Mouse (Mus musculus) forebrain, postnatal 0 days (tissue): ENCODE measurements around the gene Txnip. TPM values are rescaled to one million over a fixed set of nuclear protein-coding genes. Genes with fewer than 3 reads are reported as not detected.
"Not testable (repeated sequence)": the region's sequence is repeated elsewhere in the genome, so short reads cannot be mapped to it uniquely, and the experiment has no call there.

Experiments used
- ATAC-seq: fragments of 200-750 bp; cut with Nextera tagmentation; 2 replicates; pipeline ENCODE4 v1.8.0; 2017; ENCODE audit warnings: mild to moderate bottlenecking, moderate library complexity
- DNase-seq: peaks from one replicate; pipeline ENCODE4 v3.0.0-alpha.2; 2015
- H3K27ac ChIP-seq: fragments of 300-500 bp; sonication (generic); 2 replicates; pipeline ENCODE4 v1.5.1; 2014; ENCODE audit warnings: low read depth, mild to moderate bottlenecking, antibody characterized with exemption, low read length, moderate library complexity, mixed read lengths
- H3K27me3 ChIP-seq: fragments of 300-500 bp; sonication (generic); 2 replicates; pipeline ENCODE4 v1.6.1; 2014; ENCODE audit warnings: mild to moderate bottlenecking, low read length, mixed read lengths; ENCODE audit not compliant: insufficient read depth
- H3K36me3 ChIP-seq: fragments of 300-500 bp; sonication (generic); 2 replicates; pipeline ENCODE4 v1.6.1; 2014; ENCODE audit warnings: mild to moderate bottlenecking, moderate library complexity; ENCODE audit not compliant: insufficient read depth
- H3K4me1 ChIP-seq: fragments of 300-500 bp; sonication (generic); 2 replicates; pipeline ENCODE4 v1.6.1; 2014; ENCODE audit warnings: antibody characterized with exemption; ENCODE audit not compliant: insufficient read depth
- H3K4me2 ChIP-seq: fragments of 300-500 bp; sonication (generic); 2 replicates; pipeline ENCODE4 v1.6.1; 2014; ENCODE audit warnings: low read depth, mild to moderate bottlenecking, moderate library complexity
- H3K4me3 ChIP-seq: fragments of 300-500 bp; sonication (generic); 2 replicates; pipeline ENCODE4 v1.5.1; 2014; ENCODE audit warnings: low read depth, low read length, mixed read lengths
- H3K9ac ChIP-seq: fragments of 300-500 bp; sonication (generic); 2 replicates; pipeline ENCODE4 v1.6.1; 2014; ENCODE audit warnings: mild to moderate bottlenecking
- H3K9me3 ChIP-seq: fragments of 300-500 bp; sonication (generic); 2 replicates; pipeline ENCODE4 v1.6.1; 2016; ENCODE audit warnings: low read length
- CTCF ChIP-seq: sonication (generic); IDR thresholded peaks from 2 replicates; pipeline ENCODE4 v1.5.1; 2016; ENCODE audit warnings: antibody characterized with exemption, control low read depth, low read depth
- WGBS: fragments of 180-500 bp; shearing (Covaris S2); extraction: QIAGEN DNeasy Blood & Tissue Kit; methylation state at CpG from one replicate; pipeline ENCODE4 v1.1.7; 2014; 5-methylcytosine and 5-hydroxymethylcytosine counted together
- polyA plus RNA-seq: library from polyadenylated mRNA; unstranded; fragments of >200 nt; fragmentation: Nextera tagmentation; extraction: Ambion mirVana; gene quantifications from 2 replicates; pipeline ENCODE4 v1.2.1, GENCODE M21; 2015
- total RNA-seq: library from RNA; depleted of rRNA; stranded (reverse); fragments of >200 nt; gene quantifications from 2 replicates; pipeline ENCODE4 v1.2.3, GENCODE M21; 2014; rRNA removed

Gene Txnip
- total and polyA plus RNA-seq, 2 experiments from 2014 or later, result 116 to 176 TPM

- Histone ChIP-seq H3K4me1 (peaks cover 29% of the 10 kb centered on the region), H3K27me3 (no peaks in the 10 kb centered on the region), H3K9ac (peak overlapping the region; percentile 81), H3K27ac (peak overlapping the region; percentile 92), H3K9me3 (no peaks in the 10 kb centered on the region), H3K4me3 (peak overlapping the region; percentile 81), H3K36me3 (peaks cover 3% of the 10 kb centered on the region; the same call in 1 of the 2 replicates), H3K4me2 (peak overlapping the region; percentile 70)
- DNase-seq (peak; percentile 55), ATAC-seq (no peak)
- no peak for TF ChIP-seq CTCF
- 5% methylated on average over 10 of the region's 10 CpGs for WGBS
Observed at GRCm38 (mm10) chr3:96601941-96602703, 44.4 kb downstream of the Txnip start.

GRCm38 (mm10) chr3:96602704-96603084, 44.9 kb downstream of the Txnip start:
- H3K4me3 ChIP-seq, result peak overlapping the region; percentile 81
- 28% methylated on average over 5 of the region's 5 CpGs for WGBS
- H3K4me1 ChIP-seq, result peaks cover 28% of the 10 kb centered on the region
- no peak for DNase-seq
- no peak for TF ChIP-seq CTCF
- ATAC-seq, result no peak
- H3K9ac ChIP-seq, result peak overlapping the region; percentile 81
- H3K4me2 ChIP-seq, result peak overlapping the region; percentile 70
- H3K27ac ChIP-seq, result peak overlapping the region; percentile 92; the same call in 1 of the 2 replicates
- H3K36me3 ChIP-seq, result peaks cover 3% of the 10 kb centered on the region; the same call in 1 of the 2 replicates
- H3K9me3 ChIP-seq, result no peaks in the 10 kb centered on the region
- H3K27me3 ChIP-seq, result no peaks in the 10 kb centered on the region

GRCm38 (mm10) chr3:96603311-96603710, 45.6 kb downstream of the Txnip start:
- no peaks in the 10 kb centered on the region for H3K27me3 ChIP-seq
- peaks cover 23% of the 10 kb centered on the region for H3K4me1 ChIP-seq
- 26% methylated on average over 5 of the region's 5 CpGs for WGBS
- TF ChIP-seq CTCF, result no peak
- H3K4me2 ChIP-seq, result peak overlapping the region; percentile 70
- no peak for ATAC-seq
- no peaks in the 10 kb centered on the region for H3K9me3 ChIP-seq
- peak overlapping the region; percentile 81 for H3K9ac ChIP-seq
- no peak overlapping the region for H3K27ac ChIP-seq
- H3K4me3 ChIP-seq, result peak overlapping the region; percentile 81
- peak; percentile 42 for DNase-seq
- peaks cover 3% of the 10 kb centered on the region; the same call in 1 of the 2 replicates for H3K36me3 ChIP-seq

- DNase-seq, H3K36me3 ChIP-seq, H3K9me3 ChIP-seq, H3K27ac ChIP-seq, H3K4me3 ChIP-seq, ATAC-seq, H3K27me3 ChIP-seq, H3K9ac ChIP-seq, H3K4me2 ChIP-seq: not testable (repeated sequence)
- WGBS, result 87% methylated on average over 4 of the region's 4 CpGs
- peaks cover 16% of the 10 kb centered on the region for H3K4me1 ChIP-seq
Observed at GRCm38 (mm10) chr3:96606007-96606406, 48.2 kb downstream of the Txnip start.

GRCm38 (mm10) chr3:96606618-96607017, 48.9 kb downstream of the Txnip start:
- no peak for ATAC-seq
- 88% methylated on average over 4 of the region's 4 CpGs for WGBS

More at GRCm38 (mm10) chr3:96606618-96607017, 48.9 kb downstream of the Txnip start:
- TF ChIP-seq CTCF, result no peak
- H3K27ac ChIP-seq, result no peak overlapping the region
- H3K4me1 ChIP-seq, result peaks cover 16% of the 10 kb centered on the region
- H3K27me3 ChIP-seq, result no peaks in the 10 kb centered on the region
- no peak for DNase-seq
- H3K9ac ChIP-seq, result no peak overlapping the region
- H3K36me3 ChIP-seq, result peaks cover 3% of the 10 kb centered on the region; the same call in 1 of the 2 replicates
- no peaks in the 10 kb centered on the region for H3K9me3 ChIP-seq
- H3K4me3 ChIP-seq, result no peak overlapping the region
- no peak overlapping the region for H3K4me2 ChIP-seq

Other genes starting within 250 kb of the Txnip start
- gene BC107364, start 105.7 kb upstream of the Txnip start, total RNA-seq, result not detected in 2 replicates
- not detected in 2 replicates for gene BC107364, start 105.7 kb upstream of the Txnip start, polyA plus RNA-seq
- 0.54 and 1.6 TPM in 2 replicates for gene Hfe2, start 32.8 kb upstream of the Txnip start, total RNA-seq
- gene Hfe2, start 32.8 kb upstream of the Txnip start, polyA plus RNA-seq, result 0.82 and 1.4 TPM in 2 replicates
- gene Gm16253, start 19.0 kb downstream of the Txnip start, total RNA-seq, result not detected in 2 replicates
- not detected in 2 replicates for gene Gm16253, start 19.0 kb downstream of the Txnip start, polyA plus RNA-seq
- gene Polr3gl, start 36.2 kb downstream of the Txnip start, total RNA-seq, result 25.7 and 31.8 TPM in 2 replicates
- gene Polr3gl, start 36.2 kb downstream of the Txnip start, polyA plus RNA-seq, result 27.8 and 35.9 TPM in 2 replicates
- 17.7 and 19.3 TPM in 2 replicates for gene Ankrd34a, start 38.7 kb downstream of the Txnip start, total RNA-seq
- gene Ankrd34a, start 38.7 kb downstream of the Txnip start, polyA plus RNA-seq, result 17.6 and 19.2 TPM in 2 replicates
- 53.5 and 59.9 TPM in 2 replicates for gene Lix1l, start 43.2 kb downstream of the Txnip start, total RNA-seq
- gene Lix1l, start 43.2 kb downstream of the Txnip start, polyA plus RNA-seq, result 3.5 and 3.7 TPM in 2 replicates
- 29.2 and 38.5 TPM in 2 replicates for gene Rbm8a, start 72.0 kb downstream of the Txnip start, total RNA-seq
- gene Rbm8a, start 72.0 kb downstream of the Txnip start, polyA plus RNA-seq, result 110 and 120 TPM in 2 replicates
- 39.0 and 42.5 TPM in 2 replicates for gene Pex11b, start 77.4 kb downstream of the Txnip start, total RNA-seq
- gene Pex11b, start 77.4 kb downstream of the Txnip start, polyA plus RNA-seq, result 72.2 and 73.6 TPM in 2 replicates
- 0.31 and 0.38 TPM in 2 replicates for gene Gm42957, start 77.5 kb downstream of the Txnip start, total RNA-seq
- gene Gm42957, start 77.5 kb downstream of the Txnip start, polyA plus RNA-seq, result 0.07 TPM in 1 of 2 replicates, not detected in the other
- 2.2 and 2.8 TPM in 2 replicates for gene Itga10, start 87.6 kb downstream of the Txnip start, total RNA-seq
- gene Itga10, start 87.6 kb downstream of the Txnip start, polyA plus RNA-seq, result 0.25 and 0.57 TPM in 2 replicates
- gene Ankrd35, start 112.2 kb downstream of the Txnip start, total RNA-seq, result 4.6 and 7.1 TPM in 2 replicates
- 2.9 and 4.7 TPM in 2 replicates for gene Ankrd35, start 112.2 kb downstream of the Txnip start, polyA plus RNA-seq
- 25.0 and 29.8 TPM in 2 replicates for gene Pias3, start 138.4 kb downstream of the Txnip start, total RNA-seq
- gene Pias3, start 138.4 kb downstream of the Txnip start, polyA plus RNA-seq, result 26.4 and 32.9 TPM in 2 replicates
- gene Nudt17, start 150.6 kb downstream of the Txnip start, total RNA-seq, result 5.6 and 8.4 TPM in 2 replicates
- gene Nudt17, start 150.6 kb downstream of the Txnip start, polyA plus RNA-seq, result 11.0 and 11.7 TPM in 2 replicates
- 13.2 and 15.6 TPM in 2 replicates for gene Polr3c, start 169.7 kb downstream of the Txnip start, total RNA-seq
- 19.5 and 28.4 TPM in 2 replicates for gene Polr3c, start 169.7 kb downstream of the Txnip start, polyA plus RNA-seq
- gene Rnf115, start 169.7 kb downstream of the Txnip start, total RNA-seq, result 43.7 and 52.6 TPM in 2 replicates
- 58.2 and 63.6 TPM in 2 replicates for gene Rnf115, start 169.7 kb downstream of the Txnip start, polyA plus RNA-seq